7 mouse cellular contexts compared by ENCODE assay signal in genomic region chr2:64096721-64097411, GRCm38 (mm10). TPM values are rescaled to one million over a fixed set of nuclear protein-coding genes. Genes with fewer than 3 reads are reported as not detected.
A peak's percentile ranks its signal among the peaks of the same experiment; 100 is the strongest.
DNase-seq lines count a peak whose midpoint lies in the region; ATAC-seq and TF ChIP-seq lines count a peak whose summit lies in the region.

No protein-coding gene starts in this region.

- no peak for DNase-seq in lung, postnatal 14 days
- DNase-seq in forebrain, embryonic 14.5 days (ENCODE audit: low spot score) = peak; percentile 40
- DNase-seq in liver, embryonic 11.5 days (ENCODE audit: low spot score) = no peak
- DNase-seq in stomach, postnatal 0 days (ENCODE audit: low spot score) = no peak
- DNase-seq in thymus, postnatal 4 days = no peak

- H3K4me2 ChIP-seq in lung, embryonic 15.5 days = peak overlapping the region; percentile 82
- H3K4me2 ChIP-seq in forebrain, embryonic 14.5 days (ENCODE audit: low read length) = peak overlapping the region; percentile 90
- peak overlapping the region; percentile 73 for H3K4me2 ChIP-seq in liver, embryonic 11.5 days
- H3K4me2 ChIP-seq in stomach, postnatal 0 days (replicated peaks; ENCODE audit: low read depth) = peak overlapping the region; percentile 83

- H3K27ac ChIP-seq in lung, embryonic 15.5 days = peak overlapping the region; percentile 99
- peak overlapping the region; percentile 97 for H3K27ac ChIP-seq in forebrain, embryonic 14.5 days (ENCODE audit: low read depth, low read length)
- H3K27ac ChIP-seq in liver, embryonic 11.5 days (ENCODE audit: low read depth, low read length) = no peak overlapping the region
- H3K27ac ChIP-seq in stomach, postnatal 0 days (replicated peaks) = no peak overlapping the region

- no peak for ATAC-seq in lung, embryonic 15.5 days (ENCODE audit: borderline replicate concordance, extremely low read depth, low FRiP score, low TSS enrichment)
- no peak for ATAC-seq in forebrain, embryonic 14.5 days
- ATAC-seq in liver, embryonic 11.5 days (replicated peaks; ENCODE audit: low FRiP score) = no peak
- no peak for ATAC-seq in stomach, postnatal 0 days (ENCODE audit: low FRiP score, low TSS enrichment)
- no peak for ATAC-seq in activated CD4-positive, CD25-positive, alpha-beta regulatory T cell, adult 4 months

- under 1% methylated on average over 12 of the region's 12 CpGs for WGBS in lung, embryonic 15.5 days
- 1% methylated on average over 12 of the region's 12 CpGs for WGBS in forebrain, embryonic 14.5 days
- WGBS in liver, embryonic 11.5 days = under 1% methylated on average over 12 of the region's 12 CpGs
- 5% methylated on average over 12 of the region's 12 CpGs for WGBS in stomach, postnatal 0 days

- H3K36me3 ChIP-seq in lung, embryonic 15.5 days = no peaks in the 10 kb centered on the region
- no peaks in the 10 kb centered on the region for H3K36me3 ChIP-seq in forebrain, embryonic 14.5 days (ENCODE audit: control insufficient read depth, insufficient read depth, low read length)
- no peaks in the 10 kb centered on the region for H3K36me3 ChIP-seq in liver, embryonic 11.5 days (ENCODE audit: control insufficient read depth, insufficient read depth, low read length)
- no peaks in the 10 kb centered on the region for H3K36me3 ChIP-seq in stomach, postnatal 0 days (ENCODE audit: control insufficient read depth, insufficient read depth, low read length)

- no peaks in the 10 kb centered on the region for H3K27me3 ChIP-seq in lung, embryonic 15.5 days
- peaks cover 4% of the 10 kb centered on the region; the same call in 1 of the 2 replicates for H3K27me3 ChIP-seq in forebrain, embryonic 14.5 days (replicated peaks; ENCODE audit: control insufficient read depth, insufficient read depth, low read length)
- peaks cover 12% of the 10 kb centered on the region for H3K27me3 ChIP-seq in liver, embryonic 11.5 days (replicated peaks; ENCODE audit: control insufficient read depth, insufficient read depth, low read length)
- no peaks in the 10 kb centered on the region for H3K27me3 ChIP-seq in stomach, postnatal 0 days (ENCODE audit: control insufficient read depth, insufficient read depth, low read length)

- no peak for TF ChIP-seq CTCF in stomach, postnatal 0 days (IDR thresholded peaks at IDR 0.05; ENCODE audit: low read depth)

- peak overlapping the region; percentile 78 for H3K4me3 ChIP-seq in lung, embryonic 15.5 days
- peak overlapping the region; percentile 68 for H3K4me3 ChIP-seq in forebrain, embryonic 14.5 days (ENCODE audit: low read depth, low read length)
- peak overlapping the region; percentile 66 for H3K4me3 ChIP-seq in liver, embryonic 11.5 days (ENCODE audit: low read depth, low read length)
- peak overlapping the region; percentile 75 for H3K4me3 ChIP-seq in stomach, postnatal 0 days (ENCODE audit: low read depth, low read length)

- peaks cover 12% of the 10 kb centered on the region for H3K4me1 ChIP-seq in lung, embryonic 15.5 days
- H3K4me1 ChIP-seq in forebrain, embryonic 14.5 days (ENCODE audit: control insufficient read depth, insufficient read depth, low read length) = peaks cover 6% of the 10 kb centered on the region
- H3K4me1 ChIP-seq in liver, embryonic 11.5 days (replicated peaks; ENCODE audit: control insufficient read depth, insufficient read depth, low read length) = no peaks in the 10 kb centered on the region
- H3K4me1 ChIP-seq in stomach, postnatal 0 days (replicated peaks; ENCODE audit: control insufficient read depth, insufficient read depth) = no peaks in the 10 kb centered on the region

- TF ChIP-seq EP300 in stomach, postnatal 0 days (optimal IDR thresholded peaks at IDR 0.05) = no peak

- no peaks in the 10 kb centered on the region for H3K9me3 ChIP-seq in lung, embryonic 15.5 days
- no peaks in the 10 kb centered on the region for H3K9me3 ChIP-seq in forebrain, embryonic 14.5 days (replicated peaks; ENCODE audit: control insufficient read depth, low read length)
- H3K9me3 ChIP-seq in liver, embryonic 11.5 days (ENCODE audit: control insufficient read depth, low read length) = no peaks in the 10 kb centered on the region
- no peaks in the 10 kb centered on the region for H3K9me3 ChIP-seq in stomach, postnatal 0 days (ENCODE audit: control insufficient read depth, low read length)

- H3K9ac ChIP-seq in lung, embryonic 15.5 days = peak overlapping the region; percentile 79
- peak overlapping the region; percentile 92 for H3K9ac ChIP-seq in forebrain, embryonic 14.5 days (ENCODE audit: low read length)
- H3K9ac ChIP-seq in liver, embryonic 11.5 days (ENCODE audit: low read depth, low read length) = peak overlapping the region; percentile 72; the same call in 1 of the 2 replicates
- no peak overlapping the region for H3K9ac ChIP-seq in stomach, postnatal 0 days (ENCODE audit: low read length)

RNA-seq across cellular contexts. Expression of gene Fign, which starts 1.0 kb away (rescaled TPM):
- 3.4 and 3.8 TPM in 2 replicates for polyA plus RNA-seq in lung, embryonic 15.5 days (2015; fragmentation: Nextera tagmentation; extraction: Ambion mirVana)
- polyA plus RNA-seq in forebrain, embryonic 14.5 days (2014; fragmentation: Nextera tagmentation; extraction: Ambion mirVana) = 7.4 and 7.9 TPM in 2 replicates
- 4.8 and 7.2 TPM in 2 replicates for polyA plus RNA-seq in liver, embryonic 11.5 days (2014; fragmentation: Nextera tagmentation; extraction: Ambion mirVana)
- polyA plus RNA-seq in stomach, postnatal 0 days (2015; fragmentation: Nextera tagmentation; extraction: Ambion mirVana) = 0.93 and 1.3 TPM in 2 replicates
- under 1 TPM in 1 of 2 experiments, not detected in 1; 0.12 TPM for polyA plus RNA-seq in activated CD4-positive, CD25-positive, alpha-beta regulatory T cell, adult 4 months (2017; shearing (Covaris generic))

Comparison
In these comparisons a context has a peak if more than half of its experiments do, and no peak if none do; other contexts are left out.
1. H3K27ac ChIP-seq: peak in lung, embryonic 15.5 days (single experiment) and forebrain, embryonic 14.5 days (single experiment); none in liver, embryonic 11.5 days (single experiment) and stomach, postnatal 0 days (single experiment).
2. Peak in every context shown above with its lines, with median percentiles within 50 percentile points of each other: H3K4me2 ChIP-seq and H3K4me3 ChIP-seq.